In the genomic region with DNA sequence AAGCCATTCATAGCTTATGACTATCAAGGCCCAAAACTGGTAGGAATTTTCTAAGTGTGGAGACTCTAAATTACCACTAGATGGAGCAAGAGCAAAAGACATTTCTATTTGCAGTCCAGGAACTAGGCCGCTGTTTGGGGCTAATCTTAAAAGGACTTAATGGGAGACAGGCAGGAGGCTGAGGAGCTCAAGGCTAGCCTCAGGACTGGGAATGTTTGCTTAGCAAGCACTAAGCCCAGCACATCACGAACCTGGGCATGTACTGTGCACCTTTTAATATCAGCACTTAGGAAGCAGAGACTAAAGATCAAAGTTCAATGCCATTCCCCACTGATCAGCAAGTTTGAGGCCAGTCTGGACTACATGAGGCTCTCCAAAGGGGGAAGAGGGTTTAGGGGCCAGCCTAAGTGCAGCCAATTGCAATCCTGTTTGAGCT, we compare ENCODE assay signal across 8 mouse cellular contexts. TPM values are rescaled to one million over a fixed set of nuclear protein-coding genes. Genes with fewer than 3 reads are reported as not detected.
DNase-seq lines count a peak whose midpoint lies in the region; ATAC-seq lines count a peak whose summit lies in the region.
"Had no signal": no experiment of that assay in that cellular context is flagged by ENCODE, and none has a peak within 500 bp of the region (broad histone marks: within the 10 kb centered on the region; RNA-seq: fewer than 3 reads in every experiment).

No protein-coding gene starts in this region.

- no peak overlapping the region for H3K4me2 ChIP-seq in hindbrain, embryonic 16.5 days (ENCODE audit: low read length)

- 0% methylated on average over 2 of the region's 2 CpGs for WGBS in hindbrain, embryonic 16.5 days

- H3K4me3 ChIP-seq in hindbrain, embryonic 16.5 days (ENCODE audit: low read length), result no peak overlapping the region

- no peaks in the 10 kb centered on the region for H3K9me3 ChIP-seq in hindbrain, embryonic 16.5 days (ENCODE audit: control insufficient read depth, low read length)

- no peak overlapping the region for H3K9ac ChIP-seq in hindbrain, embryonic 16.5 days (ENCODE audit: low read depth, low read length)

- H3K27ac ChIP-seq in hindbrain, embryonic 16.5 days (ENCODE audit: low read depth, low read length), result no peak overlapping the region

- H3K36me3 ChIP-seq in hindbrain, embryonic 16.5 days (ENCODE audit: control insufficient read depth, insufficient read depth, low read length), result no peaks in the 10 kb centered on the region

- no peaks in the 10 kb centered on the region for H3K27me3 ChIP-seq in hindbrain, embryonic 16.5 days (replicated peaks; ENCODE audit: control insufficient read depth, insufficient read depth, low read length)

- DNase-seq in thymus, postnatal 0 days (ENCODE audit: low spot score), result peak; percentile 63
- DNase-seq in thymus, postnatal 25 days, result no peak
- DNase-seq in c-Kit-positive CD71-positive TER-119-negative erythroid progenitor cells, embryonic 14.5 days (ENCODE audit: low read depth), result peak; percentile 38
- DNase-seq in liver, result peak; percentile 33
- DNase-seq in ovary, postnatal 10 days (ENCODE audit: low spot score), result no peak

- peaks cover 3% of the 10 kb centered on the region for H3K4me1 ChIP-seq in hindbrain, embryonic 16.5 days (ENCODE audit: control insufficient read depth, insufficient read depth, low read depth, low read length)

- ATAC-seq in hindbrain, embryonic 16.5 days, result peak; percentile 56
- peak; percentile 75 for ATAC-seq in monocyte, adult 5-6 weeks (replicated peaks; ENCODE audit: insufficient number of reproducible peaks, low FRiP score, low TSS enrichment, poor library complexity, severe bottlenecking)

RNA-seq across cellular contexts. Expression of a gene that starts 7.3 kb away (rescaled TPM):
- not detected in 2 replicates for polyA plus RNA-seq in thymus, postnatal 0 days (2015; fragmentation: Nextera tagmentation; extraction: Ambion mirVana)
- polyA plus RNA-seq in hindbrain, embryonic 16.5 days (2015; fragmentation: Nextera tagmentation; extraction: Ambion mirVana), result 0.90 and 0.98 TPM in 2 replicates
- 1.1 TPM in 1 of 3 replicates, not detected in the others for total RNA-seq in monocyte, adult 5-6 weeks (2017)
- polyA plus RNA-seq: gonadal fat pad, adult 2 months had no signal

RNA-seq across cellular contexts. Expression of a gene that starts 9.4 kb away (rescaled TPM):
- 28.3 TPM in 2 replicates for polyA plus RNA-seq in thymus, postnatal 0 days (2015; fragmentation: Nextera tagmentation; extraction: Ambion mirVana)
- polyA plus RNA-seq in hindbrain, embryonic 16.5 days (2015; fragmentation: Nextera tagmentation; extraction: Ambion mirVana), result 25.5 and 31.0 TPM in 2 replicates
- 32.7 to 46.4 TPM (median 44.5 TPM) in 3 replicates for total RNA-seq in monocyte, adult 5-6 weeks (2017)

RNA-seq across cellular contexts. Expression of a gene that starts 44.6 kb away (rescaled TPM):
- 1.1 and 1.2 TPM in 2 replicates for polyA plus RNA-seq in thymus, postnatal 0 days (2015; fragmentation: Nextera tagmentation; extraction: Ambion mirVana)
- 7.0 and 7.9 TPM in 2 replicates for polyA plus RNA-seq in hindbrain, embryonic 16.5 days (2015; fragmentation: Nextera tagmentation; extraction: Ambion mirVana)
- total RNA-seq in monocyte, adult 5-6 weeks (2017), result not detected in 3 replicates

RNA-seq across cellular contexts. Expression of a gene that starts 51.9 kb away (rescaled TPM):
- polyA plus RNA-seq in thymus, postnatal 0 days (2015; fragmentation: Nextera tagmentation; extraction: Ambion mirVana), result 0.09 and 0.12 TPM in 2 replicates
- polyA plus RNA-seq in hindbrain, embryonic 16.5 days (2015; fragmentation: Nextera tagmentation; extraction: Ambion mirVana), result 0.09 TPM in 1 of 2 replicates, not detected in the other
- not detected in 3 replicates for total RNA-seq in monocyte, adult 5-6 weeks (2017)

RNA-seq across cellular contexts. Expression of a gene that starts 55.2 kb away (rescaled TPM):
- 0.45 and 0.74 TPM in 2 replicates for polyA plus RNA-seq in thymus, postnatal 0 days (2015; fragmentation: Nextera tagmentation; extraction: Ambion mirVana)
- 1.6 and 2.5 TPM in 2 replicates for polyA plus RNA-seq in hindbrain, embryonic 16.5 days (2015; fragmentation: Nextera tagmentation; extraction: Ambion mirVana)
- total RNA-seq in monocyte, adult 5-6 weeks (2017), result not detected in 3 replicates

Comparison
In these comparisons a context has a peak if more than half of its experiments do, and no peak if none do; other contexts are left out.
1. DNase-seq: peak in thymus, postnatal 0 days (single experiment), c-Kit-positive CD71-positive TER-119-negative erythroid progenitor cells, embryonic 14.5 days (single experiment) and liver (single experiment); none in thymus, postnatal 25 days (single experiment) and ovary, postnatal 10 days (single experiment).